Mouse (Mus musculus): ENCODE measurements at regions not wholly inside any gene's neighbourhood (a gene's known extent, or its start where the extent isn't known, plus 50 kb on each side); places are given as distances from the start of the nearest gene placed in this dataset.
"Not testable (repeated sequence)": the region's sequence is repeated elsewhere in the genome, so short reads cannot be mapped to it uniquely, and the experiment has no call there.

DNA sequence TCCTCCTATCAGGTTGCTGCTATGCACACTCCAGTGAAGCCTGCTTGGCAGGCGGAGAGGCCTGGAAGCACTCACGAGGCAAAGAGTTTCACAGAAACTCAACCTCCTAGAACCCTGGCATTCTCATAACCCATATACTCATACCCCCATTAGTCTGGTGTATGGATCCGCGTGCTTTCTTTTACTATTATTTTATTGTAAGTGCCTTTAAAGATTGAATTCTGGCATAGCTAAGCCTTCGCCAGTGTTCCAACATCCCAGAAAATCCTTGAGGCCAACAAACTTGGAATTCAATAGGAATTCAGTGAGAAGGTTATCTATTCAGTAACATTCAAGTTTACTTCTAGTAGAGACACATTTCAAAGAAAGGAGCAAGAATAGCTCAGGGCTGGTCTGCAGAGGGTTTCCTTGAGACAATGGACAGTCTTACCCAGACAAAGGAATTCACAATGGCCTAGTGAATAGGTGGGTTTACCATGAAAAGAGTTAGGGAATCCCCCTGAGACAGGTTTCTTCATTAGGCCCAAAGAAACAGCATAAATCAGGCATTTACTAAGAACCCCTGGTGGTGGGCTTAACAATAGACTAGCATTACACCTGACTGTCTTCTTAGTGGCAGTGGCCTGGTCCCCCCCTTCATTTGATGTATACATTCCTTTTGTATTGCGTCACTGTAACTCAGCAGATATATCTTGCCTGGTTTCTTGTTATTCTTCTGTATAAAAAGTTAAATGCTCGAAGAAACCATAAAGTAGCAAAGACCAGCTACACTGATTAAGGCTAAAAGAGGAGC, 80.8 kb upstream of the Gm15446 start:
- DNase-seq (ENCODE audit: low spot score), result not testable (repeated sequence)

DNA sequence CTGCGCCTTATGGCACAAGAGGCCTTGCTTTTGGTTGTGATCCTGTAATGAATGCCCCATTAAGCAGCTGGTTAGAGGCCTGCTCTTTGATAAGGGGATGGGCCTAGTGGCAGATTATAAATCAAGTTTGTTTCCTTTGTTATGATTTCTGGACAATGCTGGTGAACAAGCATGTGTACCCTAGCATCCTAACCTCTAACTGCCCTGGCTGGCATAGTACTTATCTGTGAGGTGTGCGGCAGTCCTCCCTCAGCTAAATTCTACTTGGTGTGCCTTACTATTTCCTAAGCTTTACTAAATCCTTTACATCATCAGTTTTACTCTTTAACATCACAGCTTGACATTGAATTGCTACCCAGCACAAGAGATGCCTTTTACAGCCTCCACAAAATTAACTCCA, 79.0 kb upstream of the Gm15446 start:
- DNase-seq (ENCODE audit: low spot score), result not testable (repeated sequence)

DNA sequence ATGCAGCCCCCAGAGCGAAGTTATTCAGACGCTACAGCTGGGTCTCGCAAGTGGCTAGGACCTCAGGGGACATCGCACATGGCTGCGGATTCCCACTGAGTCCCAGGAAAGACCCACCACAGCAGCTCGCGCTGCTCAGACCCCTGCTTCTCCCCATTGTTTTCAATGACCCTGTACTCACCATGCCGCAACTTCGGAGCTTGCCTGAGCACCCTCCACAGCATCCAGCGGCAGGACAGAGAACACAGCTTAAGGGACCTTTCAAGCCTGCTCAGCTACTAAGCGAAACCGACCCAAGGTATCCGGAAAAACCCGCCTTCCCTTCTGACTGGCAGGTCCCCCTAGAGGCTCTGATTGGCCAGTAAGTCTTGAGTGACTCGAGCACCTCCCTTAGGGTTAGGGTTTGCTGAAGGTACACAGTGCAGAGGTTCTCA, 78.4 kb upstream of the Gm15446 start:
- DNase-seq (ENCODE audit: low spot score), result peak; percentile 22

DNA sequence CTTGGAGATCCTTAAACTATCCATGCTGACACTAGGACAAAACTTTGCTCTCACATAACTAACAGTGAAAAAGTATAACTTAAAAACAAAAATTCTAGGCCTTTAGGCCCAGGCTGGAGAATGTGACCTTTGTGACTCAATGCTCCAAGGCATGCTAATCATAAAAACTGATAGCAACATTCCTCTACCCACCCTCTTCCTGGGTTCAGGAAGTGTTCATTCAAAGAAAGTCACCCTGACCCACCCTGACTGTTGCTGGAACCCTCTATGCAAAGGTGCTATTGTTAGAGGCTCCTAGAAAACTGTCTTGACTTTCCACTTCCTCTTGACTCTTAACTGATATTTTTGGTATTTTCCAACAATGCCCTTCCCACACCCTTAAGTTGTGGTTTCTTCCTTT, 72.0 kb upstream of the Gm15446 start:
- not testable (repeated sequence) for DNase-seq (ENCODE audit: low spot score)

DNA sequence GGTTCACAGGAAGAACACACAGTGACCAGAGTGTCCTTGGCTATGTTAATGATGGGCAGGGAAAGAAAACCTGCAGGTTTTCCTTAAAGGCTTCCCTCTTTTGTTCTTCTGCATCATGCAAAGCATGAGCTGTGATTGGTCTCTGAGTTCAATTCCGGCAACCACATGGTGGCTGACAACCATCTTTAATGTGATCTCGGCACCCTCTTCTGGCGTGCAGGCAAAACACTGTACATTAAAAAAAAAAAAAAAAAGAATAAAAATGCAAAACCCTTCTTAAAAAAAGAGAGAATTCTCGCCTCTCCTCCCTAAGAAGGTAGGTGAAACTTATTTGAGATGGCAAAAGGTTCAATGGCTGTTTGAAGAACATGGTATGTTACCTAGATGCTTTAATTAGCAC, 62.8 kb upstream of the Gm15446 start:
- DNase-seq (ENCODE audit: low spot score), result no peak

DNA sequence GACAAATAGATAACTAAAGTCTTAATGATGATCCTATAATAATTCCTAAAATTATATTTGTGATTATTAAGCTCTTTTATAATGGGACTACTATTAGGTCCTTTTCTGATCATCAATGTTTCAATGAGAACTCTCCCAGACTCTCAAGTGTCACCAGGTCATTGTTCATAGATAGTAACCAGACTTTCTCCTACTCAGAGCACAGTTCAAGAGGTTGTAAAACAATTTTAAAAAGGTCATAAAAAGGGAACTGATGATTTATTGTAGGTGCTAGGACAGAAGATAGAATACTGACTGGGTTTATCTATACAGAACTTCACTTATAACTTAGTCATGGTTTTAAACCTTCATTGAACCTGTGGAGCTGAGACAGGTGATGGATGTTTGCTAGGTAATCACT, 58.7 kb upstream of the Gm15446 start:
- DNase-seq (ENCODE audit: low spot score), result not testable (repeated sequence)

DNA sequence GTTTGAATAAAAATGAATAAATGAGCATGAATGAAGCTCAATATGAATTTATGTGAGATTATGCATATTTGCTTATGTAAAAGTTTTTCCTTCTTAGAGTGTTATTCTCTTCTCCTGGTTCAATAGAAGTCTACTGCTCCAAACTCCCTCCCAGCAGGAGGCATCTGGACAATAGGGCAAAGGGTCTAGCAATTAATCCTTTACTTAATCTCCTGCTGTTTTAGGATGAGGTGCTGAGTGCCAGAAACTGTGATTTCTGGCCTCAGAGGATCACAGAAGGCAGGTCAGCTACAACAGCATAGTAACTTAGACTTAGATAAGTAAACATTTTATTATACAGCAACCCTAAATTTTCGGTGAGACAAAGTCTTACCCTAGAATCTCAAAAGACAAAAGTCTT, 57.6 kb upstream of the Gm15446 start:
- no peak for DNase-seq (ENCODE audit: low spot score)

DNA sequence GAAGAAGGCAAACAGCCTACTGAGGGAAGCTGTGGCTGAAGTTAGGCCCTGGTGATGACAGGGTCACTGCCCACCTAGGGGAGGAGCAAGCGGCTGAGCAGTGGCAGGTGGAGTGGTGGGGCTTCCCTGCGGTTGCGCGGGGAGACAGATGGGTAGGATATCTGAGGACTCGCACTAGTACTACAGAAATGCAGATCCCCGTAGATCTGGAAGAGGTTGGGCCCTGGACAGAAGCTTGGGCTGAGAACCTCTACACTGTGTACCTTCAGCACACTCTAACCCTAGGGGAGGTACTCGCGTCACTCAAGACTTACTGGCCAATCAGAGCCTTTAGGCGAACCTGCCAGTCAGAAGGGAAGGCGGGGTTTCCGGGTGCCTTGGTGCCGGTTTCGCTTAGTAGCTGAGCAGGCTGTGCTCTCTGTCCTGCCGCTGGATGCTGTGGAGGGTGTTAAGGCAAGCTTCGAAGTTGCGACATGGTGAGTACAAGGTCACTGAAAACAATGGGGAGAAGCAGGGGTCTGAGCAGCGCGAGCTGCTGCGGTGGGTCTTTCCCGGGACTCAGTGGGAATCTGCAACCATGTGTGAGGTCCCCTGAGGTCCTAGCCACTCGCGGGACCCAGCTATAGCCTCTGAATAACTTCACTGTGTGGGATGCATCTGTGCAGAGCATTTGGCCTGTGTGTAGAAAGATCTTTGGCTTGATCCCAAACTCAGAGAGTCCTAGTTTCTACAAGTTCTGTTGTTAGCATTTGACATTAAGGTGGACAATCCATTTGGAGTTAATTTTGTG, 56.7 kb upstream of the Gm15446 start:
- peak; percentile 67 for DNase-seq (ENCODE audit: low spot score)

DNA sequence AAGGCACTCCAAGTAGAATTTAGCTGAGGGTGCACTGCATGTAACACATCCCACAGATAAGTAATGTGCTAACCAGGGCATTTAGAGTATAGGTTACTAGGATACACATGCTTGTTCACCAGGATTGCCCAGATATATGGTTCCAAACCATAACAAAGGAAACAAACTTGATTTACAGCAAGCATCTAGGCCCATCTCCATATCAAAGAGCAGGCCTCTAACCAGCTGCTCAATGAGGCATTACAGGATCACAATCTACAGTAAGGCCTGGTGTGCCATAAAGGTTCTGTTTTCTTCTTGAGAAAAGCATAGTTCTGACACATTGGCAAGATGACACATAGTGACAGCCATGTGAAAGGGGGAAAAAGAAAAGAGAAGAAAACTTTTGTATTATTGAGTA, 56.0 kb upstream of the Gm15446 start:
- not testable (repeated sequence) for DNase-seq (ENCODE audit: low spot score)

Data from ovary, postnatal 14 days (tissue).